Mouse (Mus musculus): ENCODE results near the gene Man1c1. TPM values are rescaled to one million over a fixed set of nuclear protein-coding genes. Genes with fewer than 3 reads are reported as not detected.

The Man1c1 gene
- polyA plus RNA-seq, 1 experiment from 2014 or later = 2.6 TPM

DNA sequence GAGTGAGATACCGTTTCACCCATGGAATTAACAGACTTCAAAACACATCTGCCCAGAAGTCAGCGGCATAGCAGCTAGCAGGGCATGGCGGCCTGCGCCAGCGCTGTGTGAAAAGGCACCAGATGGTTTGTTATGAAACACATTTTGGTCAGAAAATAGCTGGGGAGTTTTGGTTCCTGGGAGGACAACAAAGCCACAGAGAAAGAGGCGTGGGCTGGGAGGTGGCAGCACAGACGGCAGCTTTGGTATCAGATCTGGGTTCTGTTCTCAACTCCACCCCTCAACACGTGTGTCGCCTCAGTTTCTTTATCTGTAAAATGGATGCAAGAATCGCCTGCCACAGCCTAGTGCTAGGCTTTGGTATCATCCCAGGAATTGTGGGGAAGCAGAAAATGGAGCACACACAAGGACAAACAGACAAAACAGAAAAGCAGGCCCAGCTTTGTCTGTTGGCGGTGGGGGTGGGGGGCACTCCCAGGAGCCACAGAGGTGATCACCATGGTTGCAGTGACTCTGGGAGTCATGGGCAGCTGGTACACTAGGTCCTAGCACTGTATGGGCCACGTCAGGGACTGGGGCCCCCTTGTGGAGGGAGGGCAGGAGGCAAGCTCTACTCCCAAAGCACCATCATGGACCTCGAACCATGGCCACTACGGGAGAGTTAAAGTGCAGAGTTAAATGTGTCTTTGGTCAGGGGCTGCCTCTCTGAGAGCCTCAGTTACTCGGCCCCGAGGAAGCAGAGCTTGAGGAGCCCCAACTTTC, 42.0 kb upstream of the Man1c1 start:
- Histone ChIP-seq H3K9me3 (ENCODE audit: control insufficient read depth, low read length) (no peaks in the 10 kb centered on the region), H3K27ac (replicated peaks; ENCODE audit: low read depth, low read length) (no peak overlapping the region), H3K9ac (ENCODE audit: low read length) (no peak overlapping the region), H3K27me3 (ENCODE audit: control insufficient read depth, insufficient read depth, low read length) (no peaks in the 10 kb centered on the region), H3K36me3 (ENCODE audit: control insufficient read depth, insufficient read depth, low read length) (peaks cover 8% of the 10 kb centered on the region; the same call in 1 of the 2 replicates), H3K4me1 (ENCODE audit: control insufficient read depth, insufficient read depth, low read length) (peaks cover 9% of the 10 kb centered on the region), H3K4me2 (ENCODE audit: low read depth, severe bottlenecking) (no peak overlapping the region), H3K4me3 (ENCODE audit: low read depth, low read length) (no peak overlapping the region)
- ATAC-seq (ENCODE audit: insufficient number of reproducible peaks, low FRiP score, low TSS enrichment, low read depth) = no peak
- no peak for DNase-seq (ENCODE audit: low spot score)
- 86% methylated on average over 16 of the region's 16 CpGs for WGBS

DNA sequence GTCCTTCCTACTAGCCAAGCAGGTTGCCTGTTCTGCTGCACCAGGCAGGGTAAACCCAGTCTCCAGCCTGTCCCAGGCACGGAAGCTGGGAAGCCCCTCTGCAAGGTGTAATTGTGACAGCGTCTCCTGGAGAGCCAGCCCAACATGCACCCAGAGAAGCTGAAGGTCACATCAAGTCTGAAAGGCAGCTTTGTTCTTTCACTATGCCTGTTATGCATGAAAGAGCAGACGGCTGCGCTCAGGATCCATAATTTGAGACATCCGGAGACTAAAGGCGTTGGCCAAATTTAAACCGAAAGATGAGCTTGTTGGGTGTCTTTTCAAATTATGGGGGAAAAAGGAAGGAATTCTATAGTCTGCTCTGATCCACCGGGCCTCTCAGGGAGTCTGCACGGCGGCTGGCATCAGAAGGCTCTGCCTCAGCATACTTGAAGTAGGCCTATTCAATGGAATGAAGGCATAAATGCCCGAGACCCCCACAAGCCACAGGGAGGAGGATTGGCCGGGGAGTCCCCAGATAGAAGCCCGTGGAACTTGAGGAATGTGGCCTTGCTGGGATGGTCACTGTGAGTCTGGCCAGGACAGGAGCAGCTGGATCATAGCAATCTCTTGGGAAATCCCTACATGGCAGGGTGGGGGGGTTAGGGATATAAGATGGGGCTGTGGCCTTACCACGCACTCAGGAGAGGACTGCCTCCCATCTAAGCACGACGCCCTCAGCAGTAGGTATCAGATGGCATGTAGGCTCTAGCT, 40.0 kb upstream of the Man1c1 start:
- Histone ChIP-seq H3K4me2 (ENCODE audit: low read depth, severe bottlenecking) (no peak overlapping the region), H3K9me3 (ENCODE audit: control insufficient read depth, low read length) (no peaks in the 10 kb centered on the region), H3K9ac (ENCODE audit: low read length) (no peak overlapping the region), H3K27me3 (ENCODE audit: control insufficient read depth, insufficient read depth, low read length) (no peaks in the 10 kb centered on the region), H3K27ac (replicated peaks; ENCODE audit: low read depth, low read length) (no peak overlapping the region), H3K4me1 (ENCODE audit: control insufficient read depth, insufficient read depth, low read length) (no peaks in the 10 kb centered on the region), H3K36me3 (ENCODE audit: control insufficient read depth, insufficient read depth, low read length) (peaks cover 8% of the 10 kb centered on the region; the same call in 1 of the 2 replicates), H3K4me3 (ENCODE audit: low read depth, low read length) (no peak overlapping the region)
- ATAC-seq (ENCODE audit: insufficient number of reproducible peaks, low FRiP score, low TSS enrichment, low read depth) (no peak), DNase-seq (ENCODE audit: low spot score) (no peak)
- 87% methylated on average over 16 of the region's 16 CpGs for WGBS

DNA sequence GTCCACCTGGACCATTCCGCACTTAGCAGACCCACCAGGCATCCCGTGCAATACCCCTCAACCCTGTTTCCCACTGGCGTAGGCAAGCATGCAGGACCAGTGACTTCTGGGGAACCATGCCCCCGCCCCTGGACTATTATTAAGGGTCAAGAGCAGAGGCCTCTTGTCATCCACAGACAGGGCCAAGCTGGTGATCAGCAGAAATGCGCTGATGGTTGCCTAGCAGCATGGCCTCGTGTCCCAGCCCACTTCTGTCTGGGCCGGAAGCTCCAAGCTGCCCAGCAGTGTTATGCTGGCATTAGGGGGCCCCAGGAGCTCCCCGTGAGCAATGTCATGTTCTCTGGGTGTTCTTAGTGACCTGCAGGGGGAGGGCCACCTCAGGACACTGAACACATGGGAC, 37.9 kb upstream of the Man1c1 start:
- Histone ChIP-seq H3K36me3 (ENCODE audit: control insufficient read depth, insufficient read depth, low read length) (no peaks in the 10 kb centered on the region; the same call in 1 of the 2 replicates), H3K27ac (replicated peaks; ENCODE audit: low read depth, low read length) (no peak overlapping the region), H3K27me3 (ENCODE audit: control insufficient read depth, insufficient read depth, low read length) (no peaks in the 10 kb centered on the region), H3K9ac (ENCODE audit: low read length) (no peak overlapping the region), H3K4me3 (ENCODE audit: low read depth, low read length) (no peak overlapping the region), H3K9me3 (ENCODE audit: control insufficient read depth, low read length) (no peaks in the 10 kb centered on the region), H3K4me1 (ENCODE audit: control insufficient read depth, insufficient read depth, low read length) (peaks cover 11% of the 10 kb centered on the region), H3K4me2 (ENCODE audit: low read depth, severe bottlenecking) (no peak overlapping the region)
- 89% methylated on average over 8 of the region's 8 CpGs for WGBS
- ATAC-seq (ENCODE audit: insufficient number of reproducible peaks, low FRiP score, low TSS enrichment, low read depth) (no peak), DNase-seq (ENCODE audit: low spot score) (no peak)

- H3K27me3 ChIP-seq (ENCODE audit: control insufficient read depth, insufficient read depth, low read length) = no peaks in the 10 kb centered on the region
Measured at GRCm38 (mm10) chr4:134740186-134740585, 36.1 kb upstream of the Man1c1 start.

DNA sequence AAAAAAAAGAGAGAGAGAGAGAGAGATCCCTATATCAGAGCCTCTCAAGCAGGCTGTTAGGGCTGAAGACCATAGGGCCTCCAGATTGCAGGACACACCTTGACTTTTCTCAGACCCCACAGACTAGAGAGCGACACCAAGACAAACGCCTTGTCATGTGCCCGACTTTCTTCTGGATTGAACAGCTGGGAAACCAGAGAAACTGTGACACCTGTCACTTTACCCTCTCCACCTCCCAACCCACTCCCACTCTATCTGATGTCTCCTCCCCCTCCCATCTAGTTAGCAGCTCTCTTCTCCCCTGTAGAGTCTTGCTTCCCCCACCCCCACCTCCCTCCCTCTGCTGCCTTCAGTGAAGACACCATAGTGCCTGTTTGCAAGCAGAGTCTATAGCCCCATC, 35.4 kb upstream of the Man1c1 start:
- ATAC-seq (ENCODE audit: insufficient number of reproducible peaks, low FRiP score, low TSS enrichment, low read depth) (no peak), DNase-seq (ENCODE audit: low spot score) (no peak)
- Histone ChIP-seq H3K36me3 (ENCODE audit: control insufficient read depth, insufficient read depth, low read length) (no peaks in the 10 kb centered on the region), H3K4me3 (ENCODE audit: low read depth, low read length) (no peak overlapping the region), H3K4me2 (ENCODE audit: low read depth, severe bottlenecking) (no peak overlapping the region), H3K27ac (replicated peaks; ENCODE audit: low read depth, low read length) (no peak overlapping the region), H3K9me3 (ENCODE audit: control insufficient read depth, low read length) (no peaks in the 10 kb centered on the region), H3K9ac (ENCODE audit: low read length) (no peak overlapping the region), H3K27me3 (ENCODE audit: control insufficient read depth, insufficient read depth, low read length) (no peaks in the 10 kb centered on the region), H3K4me1 (ENCODE audit: control insufficient read depth, insufficient read depth, low read length) (peaks cover 32% of the 10 kb centered on the region)
- 82% methylated on average over 3 of the region's 3 CpGs for WGBS

More at GRCm38 (mm10) chr4:134740186-134740585, 36.1 kb upstream of the Man1c1 start:
- peaks cover 28% of the 10 kb centered on the region for H3K4me1 ChIP-seq (ENCODE audit: control insufficient read depth, insufficient read depth, low read length)
- ATAC-seq (ENCODE audit: insufficient number of reproducible peaks, low FRiP score, low TSS enrichment, low read depth) (no peak), DNase-seq (ENCODE audit: low spot score) (no peak)
- no peaks in the 10 kb centered on the region for H3K36me3 ChIP-seq (ENCODE audit: control insufficient read depth, insufficient read depth, low read length)
- H3K4me2 ChIP-seq (ENCODE audit: low read depth, severe bottlenecking) = no peak overlapping the region
- H3K4me3 ChIP-seq (ENCODE audit: low read depth, low read length) = no peak overlapping the region
- H3K9ac ChIP-seq (ENCODE audit: low read length) = no peak overlapping the region
- WGBS = 89% methylated on average over 4 of the region's 4 CpGs
- H3K9me3 ChIP-seq (ENCODE audit: control insufficient read depth, low read length) = no peaks in the 10 kb centered on the region
- no peak overlapping the region for H3K27ac ChIP-seq (replicated peaks; ENCODE audit: low read depth, low read length)

GRCm38 (mm10) chr4:134737365-134737910, 33.3 kb upstream of the Man1c1 start:
- Histone ChIP-seq H3K27me3 (ENCODE audit: control insufficient read depth, insufficient read depth, low read length) (no peaks in the 10 kb centered on the region), H3K4me3 (ENCODE audit: low read depth, low read length) (no peak overlapping the region), H3K4me2 (ENCODE audit: low read depth, severe bottlenecking) (no peak overlapping the region), H3K9me3 (ENCODE audit: control insufficient read depth, low read length) (no peaks in the 10 kb centered on the region), H3K4me1 (ENCODE audit: control insufficient read depth, insufficient read depth, low read length) (peaks cover 35% of the 10 kb centered on the region), H3K36me3 (ENCODE audit: control insufficient read depth, insufficient read depth, low read length) (no peaks in the 10 kb centered on the region), H3K9ac (ENCODE audit: low read length) (no peak overlapping the region), H3K27ac (replicated peaks; ENCODE audit: low read depth, low read length) (no peak overlapping the region)
- no peak for DNase-seq (ENCODE audit: low spot score)
- ATAC-seq (ENCODE audit: insufficient number of reproducible peaks, low FRiP score, low TSS enrichment, low read depth) = no peak
- 52% methylated on average over 14 of the region's 14 CpGs for WGBS

DNA sequence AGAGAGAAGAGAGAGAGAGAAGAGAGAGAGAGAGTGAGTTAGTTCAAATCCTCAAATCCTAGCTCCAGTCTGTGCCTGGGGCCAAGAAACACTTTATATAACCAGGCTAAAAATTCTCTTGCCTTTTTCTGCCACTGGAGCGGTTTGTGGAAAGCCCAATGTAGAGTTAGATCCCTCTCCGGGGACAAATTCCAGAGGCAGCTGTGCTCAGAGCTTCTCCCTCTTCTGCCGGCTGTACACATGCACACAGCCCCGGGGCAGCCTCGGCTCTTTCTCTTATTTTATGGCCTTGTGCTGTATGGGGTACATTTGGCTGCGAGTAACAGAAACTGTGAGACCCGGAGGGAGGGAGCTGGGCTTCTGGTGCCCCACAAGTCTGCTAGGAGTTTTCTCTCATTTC, 32.1 kb upstream of the Man1c1 start:
- Histone ChIP-seq H3K9ac (ENCODE audit: low read length) (0 out of 2 replicates have a peak overlapping the region, but pooled peaks have one; percentile 18), H3K27ac (replicated peaks; ENCODE audit: low read depth, low read length) (peak overlapping the region; percentile 10; the same call in 1 of the 2 replicates), H3K4me3 (ENCODE audit: low read depth, low read length) (no peak overlapping the region), H3K9me3 (ENCODE audit: control insufficient read depth, low read length) (no peaks in the 10 kb centered on the region), H3K4me2 (ENCODE audit: low read depth, severe bottlenecking) (no peak overlapping the region), H3K36me3 (ENCODE audit: control insufficient read depth, insufficient read depth, low read length) (no peaks in the 10 kb centered on the region), H3K4me1 (ENCODE audit: control insufficient read depth, insufficient read depth, low read length) (peaks cover 35% of the 10 kb centered on the region), H3K27me3 (ENCODE audit: control insufficient read depth, insufficient read depth, low read length) (no peaks in the 10 kb centered on the region)
- ATAC-seq (ENCODE audit: insufficient number of reproducible peaks, low FRiP score, low TSS enrichment, low read depth) (no peak), DNase-seq (ENCODE audit: low spot score) (peak; percentile 57)
- WGBS = 23% methylated on average over 7 of the region's 7 CpGs

GRCm38 (mm10) chr4:134734629-134735081, 30.6 kb upstream of the Man1c1 start:
- H3K36me3 ChIP-seq (ENCODE audit: control insufficient read depth, insufficient read depth, low read length) = no peaks in the 10 kb centered on the region
- no peaks in the 10 kb centered on the region for H3K9me3 ChIP-seq (ENCODE audit: control insufficient read depth, low read length)
- 59% methylated on average over 9 of the region's 9 CpGs for WGBS
- peaks cover 38% of the 10 kb centered on the region for H3K4me1 ChIP-seq (ENCODE audit: control insufficient read depth, insufficient read depth, low read length)
- no peaks in the 10 kb centered on the region for H3K27me3 ChIP-seq (ENCODE audit: control insufficient read depth, insufficient read depth, low read length)
- ATAC-seq (ENCODE audit: insufficient number of reproducible peaks, low FRiP score, low TSS enrichment, low read depth) (no peak), DNase-seq (ENCODE audit: low spot score) (no peak)
- no peak overlapping the region for H3K9ac ChIP-seq (ENCODE audit: low read length)
- H3K4me2 ChIP-seq (ENCODE audit: low read depth, severe bottlenecking) = peak overlapping the region; percentile 15; the same call in 1 of the 2 replicates
- H3K4me3 ChIP-seq (ENCODE audit: low read depth, low read length) = no peak overlapping the region
- peak overlapping the region; percentile 30; the same call in 1 of the 2 replicates for H3K27ac ChIP-seq (replicated peaks; ENCODE audit: low read depth, low read length)

Data from limb, embryonic 11.5 days (tissue).